Mouse (Mus musculus): ENCODE data around the gene Cacna1c. TPM values are rescaled to one million over a fixed set of nuclear protein-coding genes. Genes with fewer than 3 reads are reported as not detected.
A peak's percentile ranks its signal among the peaks of the same experiment; 100 is the strongest.

Gene Cacna1c
- total RNA-seq, 2 experiments from 2014 or later = 66.2 to 66.7 TPM

- DNase-seq (ENCODE audit: extremely low spot score in 1 of 2, low spot score in 2 of 2) = no peak
- intact Hi-C loops (cut with DNase I) = no loop called here
Measured at GRCm38 (mm10) chr6:118956234-118956633, 240.0 kb downstream of the Cacna1c start.

- intact Hi-C loops (cut with DNase I) = no loop called here
- no peak for DNase-seq (ENCODE audit: extremely low spot score in 1 of 2, low spot score in 2 of 2)
Measured at GRCm38 (mm10) chr6:118955777-118956176, 240.4 kb downstream of the Cacna1c start.

GRCm38 (mm10) chr6:118954988-118955554 is 241.1 kb downstream of the Cacna1c start:
- intact Hi-C loops (cut with DNase I) = no loop called here
- DNase-seq (ENCODE audit: extremely low spot score in 1 of 2, low spot score in 2 of 2) = no peak

- no peak for DNase-seq (ENCODE audit: extremely low spot score in 1 of 2, low spot score in 2 of 2)
Measured at GRCm38 (mm10) chr6:118952377-118952776, 243.8 kb downstream of the Cacna1c start.

GRCm38 (mm10) chr6:118950190-118950589 is 246.0 kb downstream of the Cacna1c start:
- intact Hi-C loops (cut with DNase I) = no loop called here
- peak in 1 of 2 experiments; percentile 71 for DNase-seq (ENCODE audit: extremely low spot score in 1 of 2, low spot score in 2 of 2)

More at GRCm38 (mm10) chr6:118952377-118952776, 243.8 kb downstream of the Cacna1c start:
- intact Hi-C loops (cut with DNase I) = no loop called here

- no peak for DNase-seq (ENCODE audit: extremely low spot score in 1 of 2, low spot score in 2 of 2)
- intact Hi-C loops (cut with DNase I) = no loop called here
Measured at GRCm38 (mm10) chr6:118947286-118947685, 248.9 kb downstream of the Cacna1c start.

GRCm38 (mm10) chr6:118946660-118947059 is 249.6 kb downstream of the Cacna1c start:
- intact Hi-C loops (cut with DNase I) = no loop called here
- DNase-seq (ENCODE audit: extremely low spot score in 1 of 2, low spot score in 2 of 2) = no peak

GRCm38 (mm10) chr6:118944093-118944492 is 252.1 kb downstream of the Cacna1c start:
- DNase-seq (ENCODE audit: extremely low spot score in 1 of 2, low spot score in 2 of 2) = no peak
- intact Hi-C loops (cut with DNase I) = no loop called here

GRCm38 (mm10) chr6:118941816-118942215 is 254.4 kb downstream of the Cacna1c start:
- intact Hi-C loops (cut with DNase I) = no loop called here
- no peak for DNase-seq (ENCODE audit: extremely low spot score in 1 of 2, low spot score in 2 of 2)

GRCm38 (mm10) chr6:118941036-118941435 is 255.2 kb downstream of the Cacna1c start:
- DNase-seq (ENCODE audit: extremely low spot score in 1 of 2, low spot score in 2 of 2) = no peak
- intact Hi-C loops (cut with DNase I) = no loop called here

- no peak for DNase-seq (ENCODE audit: extremely low spot score in 1 of 2, low spot score in 2 of 2)
- intact Hi-C loops (cut with DNase I) = no loop called here
Measured at GRCm38 (mm10) chr6:118939626-118940025, 256.6 kb downstream of the Cacna1c start.

- intact Hi-C loops (cut with DNase I) = no loop called here
- DNase-seq (ENCODE audit: extremely low spot score in 1 of 2, low spot score in 2 of 2) = no peak
Measured at GRCm38 (mm10) chr6:118938386-118939096, 257.7 kb downstream of the Cacna1c start.

- intact Hi-C loops (cut with DNase I) = no loop called here
Measured at GRCm38 (mm10) chr6:118937536-118937935, 258.7 kb downstream of the Cacna1c start.

GRCm38 (mm10) chr6:118935520-118936415 is 260.4 kb downstream of the Cacna1c start:
- DNase-seq (ENCODE audit: extremely low spot score in 1 of 2, low spot score in 2 of 2) = peak in 1 of 2 experiments; percentile 54
- intact Hi-C loops (cut with DNase I) = no loop called here

More at GRCm38 (mm10) chr6:118937536-118937935, 258.7 kb downstream of the Cacna1c start:
- no peak for DNase-seq (ENCODE audit: extremely low spot score in 1 of 2, low spot score in 2 of 2)

- no peak for DNase-seq (ENCODE audit: extremely low spot score in 1 of 2, low spot score in 2 of 2)
- intact Hi-C loops (cut with DNase I) = no loop called here
Measured at GRCm38 (mm10) chr6:118934243-118934902, 261.8 kb downstream of the Cacna1c start.

GRCm38 (mm10) chr6:118933017-118933594 is 263.1 kb downstream of the Cacna1c start:
- intact Hi-C loops (cut with DNase I) = no loop called here

GRCm38 (mm10) chr6:118932002-118932700 is 264.1 kb downstream of the Cacna1c start:
- DNase-seq (ENCODE audit: extremely low spot score in 1 of 2, low spot score in 2 of 2) = no peak
- intact Hi-C loops (cut with DNase I) = no loop called here

More at GRCm38 (mm10) chr6:118933017-118933594, 263.1 kb downstream of the Cacna1c start:
- DNase-seq (ENCODE audit: extremely low spot score in 1 of 2, low spot score in 2 of 2) = no peak

- intact Hi-C loops (cut with DNase I) = no loop called here
- no peak for DNase-seq (ENCODE audit: extremely low spot score in 1 of 2, low spot score in 2 of 2)
Measured at GRCm38 (mm10) chr6:118926669-118927068, 269.5 kb downstream of the Cacna1c start.

Measured in left cerebral cortex, postnatal 10 days (tissue).